Mouse (Mus musculus) stomach, embryonic 14.5 days (tissue): ENCODE data around the gene Tmem59l. TPM values are rescaled to one million over a fixed set of nuclear protein-coding genes. Genes with fewer than 3 reads are reported as not detected.
"Not testable (repeated sequence)": the region's sequence is repeated elsewhere in the genome, so short reads cannot be mapped to it uniquely, and the experiment has no call there.

Experiments used
- ATAC-seq: fragments of 200-750 bp; cut with Nextera tagmentation; 2 replicates; pipeline ENCODE4 v1.8.0; 2017; ENCODE audit warnings: low read depth, moderate TSS enrichment; ENCODE audit not compliant: insufficient number of reproducible peaks, insufficient read depth, low FRiP score
- H3K27ac ChIP-seq: fragments of 300-500 bp; sonication (generic); 2 replicates; pipeline ENCODE4 v1.5.1; 2014; ENCODE audit warnings: mild to moderate bottlenecking, low read length, moderate library complexity, mixed read lengths
- H3K27me3 ChIP-seq: fragments of 300-500 bp; sonication (generic); 2 replicates; pipeline ENCODE4 v1.6.1; 2014; ENCODE audit warnings: low read length, control low read depth, mixed read lengths; ENCODE audit not compliant: control insufficient read depth, insufficient read depth
- H3K36me3 ChIP-seq: fragments of 300-500 bp; sonication (generic); 2 replicates; pipeline ENCODE4 v1.6.1; 2014; ENCODE audit warnings: mild to moderate bottlenecking, control low read depth, low read length, moderate library complexity, mixed read lengths; ENCODE audit not compliant: control insufficient read depth, insufficient read depth
- H3K4me1 ChIP-seq: fragments of 300-500 bp; sonication (generic); 2 replicates; pipeline ENCODE4 v1.6.1; 2014; ENCODE audit warnings: low read length, control low read depth, mixed read lengths; ENCODE audit not compliant: control insufficient read depth, insufficient read depth
- H3K4me2 ChIP-seq: fragments of 300-500 bp; sonication (generic); replicated peaks from 2 replicates; pipeline ENCODE4 v1.6.1; 2014; ENCODE audit warnings: low read depth, low read length, control low read depth
- H3K4me3 ChIP-seq: fragments of 300-500 bp; sonication (generic); 2 replicates; pipeline ENCODE4 v1.5.1; 2014; ENCODE audit warnings: low read depth, low read length, control low read depth
- H3K9ac ChIP-seq: fragments of 300-500 bp; sonication (generic); replicated peaks from 2 replicates; pipeline ENCODE4 v1.6.1; 2014; ENCODE audit warnings: low read depth, mild to moderate bottlenecking, control low read depth, low read length, moderate library complexity, mixed read lengths
- H3K9me3 ChIP-seq: fragments of 300-500 bp; sonication (generic); 2 replicates; pipeline ENCODE4 v1.6.1; 2016; ENCODE audit warnings: low read depth, low read length, control low read depth; ENCODE audit not compliant: control insufficient read depth
- WGBS: fragments of 180-500 bp; shearing (Covaris S2); extraction: QIAGEN DNeasy Blood & Tissue Kit; methylation state at CpG from one replicate; pipeline ENCODE4 v1.1.7; 2014; 5-methylcytosine and 5-hydroxymethylcytosine counted together
- polyA plus RNA-seq: library from polyadenylated mRNA; unstranded; fragments of >200 nt; fragmentation: Nextera tagmentation; extraction: Ambion mirVana; gene quantifications from 2 replicates; pipeline ENCODE4 v1.2.1, GENCODE M21; 2014

Gene Tmem59l
- polyA plus RNA-seq, 1 experiment from 2014 or later, result 6.4 TPM

- 94% methylated on average over 2 of the region's 2 CpGs for WGBS
- no peak overlapping the region for H3K4me2 ChIP-seq
Observed at GRCm38 (mm10) chr8:70511770-70512169, 24.6 kb upstream of the Tmem59l start.

GRCm38 (mm10) chr8:70511174-70511573 lies 24.0 kb upstream of the Tmem59l start:
- WGBS, result 83% methylated on average over 6 of the region's 6 CpGs
- H3K27ac ChIP-seq, H3K9me3 ChIP-seq, H3K27me3 ChIP-seq, H3K4me1 ChIP-seq, ATAC-seq: not testable (repeated sequence)
- H3K36me3 ChIP-seq, result peaks cover 21% of the 10 kb centered on the region
- peak overlapping the region; percentile 41 for H3K4me2 ChIP-seq
- peak overlapping the region; percentile 81 for H3K4me3 ChIP-seq
- H3K9ac ChIP-seq, result peak overlapping the region; percentile 99; the same call in 1 of the 2 replicates

More at GRCm38 (mm10) chr8:70511770-70512169, 24.6 kb upstream of the Tmem59l start:
- Histone ChIP-seq H3K27ac (no peak overlapping the region), H3K9me3 (no peaks in the 10 kb centered on the region), H3K9ac (no peak overlapping the region), H3K4me3 (no peak overlapping the region), H3K27me3 (no peaks in the 10 kb centered on the region), H3K36me3 (peaks cover 26% of the 10 kb centered on the region), H3K4me1 (no peaks in the 10 kb centered on the region)
- ATAC-seq, result no peak

GRCm38 (mm10) chr8:70510228-70510915 lies 23.2 kb upstream of the Tmem59l start, which contains the start of gene Uba52:
Gene Uba52 (minus strand): TSS chr8:70510801.
- H3K4me3 ChIP-seq, result peak within 1 kb of the TSS; percentile 81
- WGBS, result under 1% methylated on average over 74 of the region's 74 CpGs
- peak within 1 kb of the TSS; percentile 99 for H3K9ac ChIP-seq
- peak within 1 kb of the TSS; percentile 97 for H3K27ac ChIP-seq
- peak within 1 kb of the TSS; percentile 97 for H3K4me2 ChIP-seq
- H3K4me1 ChIP-seq, result peaks cover 7% of the 10 kb centered on the region; the same call in 1 of the 2 replicates
- no peaks in the 10 kb centered on the region for H3K9me3 ChIP-seq
- H3K36me3 ChIP-seq, result peaks cover 20% of the 10 kb centered on the region
- peak; percentile 87 for ATAC-seq
- H3K27me3 ChIP-seq, result no peaks in the 10 kb centered on the region

GRCm38 (mm10) chr8:70509281-70509952 lies 22.3 kb upstream of the Tmem59l start:
- peak overlapping the region; percentile 97 for H3K4me2 ChIP-seq
- no peaks in the 10 kb centered on the region for H3K27me3 ChIP-seq
- 7% methylated on average over 25 of the region's 25 CpGs for WGBS
- peaks cover 9% of the 10 kb centered on the region; the same call in 1 of the 2 replicates for H3K4me1 ChIP-seq
- H3K4me3 ChIP-seq, result peak overlapping the region; percentile 81
- no peaks in the 10 kb centered on the region for H3K9me3 ChIP-seq
- peaks cover 20% of the 10 kb centered on the region for H3K36me3 ChIP-seq
- H3K9ac ChIP-seq, result peak overlapping the region; percentile 99
- H3K27ac ChIP-seq, result peak overlapping the region; percentile 97; the same call in 1 of the 2 replicates
- ATAC-seq, result no peak

- ATAC-seq, result no peak
- H3K4me3 ChIP-seq, result peak overlapping the region; percentile 59; the same call in 1 of the 2 replicates
- H3K36me3 ChIP-seq, result peaks cover 18% of the 10 kb centered on the region
- peaks cover 14% of the 10 kb centered on the region; the same call in 1 of the 2 replicates for H3K4me1 ChIP-seq
- no peak overlapping the region for H3K27ac ChIP-seq
- WGBS, result 63% methylated on average over 5 of the region's 5 CpGs
- no peak overlapping the region for H3K4me2 ChIP-seq
- H3K9me3 ChIP-seq, result no peaks in the 10 kb centered on the region
- H3K9ac ChIP-seq, result no peak overlapping the region
- peaks cover 9% of the 10 kb centered on the region for H3K27me3 ChIP-seq
Observed at GRCm38 (mm10) chr8:70507027-70507393, 19.9 kb upstream of the Tmem59l start.

- peak within 1 kb of the TSS; percentile 86 for H3K9ac ChIP-seq
- H3K27me3 ChIP-seq, result peaks cover 15% of the 10 kb centered on the region
- no peaks in the 10 kb centered on the region for H3K9me3 ChIP-seq
- H3K4me3 ChIP-seq, result peak within 1 kb of the TSS; percentile 59
- peak; percentile 88 for ATAC-seq
- H3K4me1 ChIP-seq, result peaks cover 18% of the 10 kb centered on the region; the same call in 1 of the 2 replicates
- peak within 1 kb of the TSS; percentile 84; the same call in 1 of the 2 replicates for H3K27ac ChIP-seq
- peaks cover 18% of the 10 kb centered on the region for H3K36me3 ChIP-seq
- 3% methylated on average over 40 of the region's 40 CpGs for WGBS
- peak within 1 kb of the TSS; percentile 88 for H3K4me2 ChIP-seq
Observed at GRCm38 (mm10) chr8:70506328-70507026, 19.3 kb upstream of the Tmem59l start, which contains the start of gene Rex1bd. Gene Rex1bd (minus strand): TSS chr8:70506752.

GRCm38 (mm10) chr8:70505698-70506327 lies 18.7 kb upstream of the Tmem59l start:
- ATAC-seq, result peak; percentile 15
- Histone ChIP-seq H3K9ac (peak overlapping the region; percentile 86; the same call in 1 of the 2 replicates), H3K27ac (peak overlapping the region; percentile 84; the same call in 1 of the 2 replicates), H3K9me3 (no peaks in the 10 kb centered on the region), H3K4me2 (peak overlapping the region; percentile 88), H3K4me1 (peaks cover 18% of the 10 kb centered on the region; the same call in 1 of the 2 replicates), H3K4me3 (peak overlapping the region; percentile 59), H3K36me3 (peaks cover 18% of the 10 kb centered on the region), H3K27me3 (peaks cover 19% of the 10 kb centered on the region)
- 36% methylated on average over 32 of the region's 32 CpGs for WGBS
